Mouse (Mus musculus) CD4-positive, CD25-positive, alpha-beta regulatory T cell, adult 2 months (primary cell): Measurements from ENCODE around the gene Snrk.

Experiments used
- DNase-seq: peaks from one replicate; pipeline ENCODE4 v3.0.0-alpha.2; 2012; ENCODE audit warnings: low read depth, low spot score

Snrk gene

DNA sequence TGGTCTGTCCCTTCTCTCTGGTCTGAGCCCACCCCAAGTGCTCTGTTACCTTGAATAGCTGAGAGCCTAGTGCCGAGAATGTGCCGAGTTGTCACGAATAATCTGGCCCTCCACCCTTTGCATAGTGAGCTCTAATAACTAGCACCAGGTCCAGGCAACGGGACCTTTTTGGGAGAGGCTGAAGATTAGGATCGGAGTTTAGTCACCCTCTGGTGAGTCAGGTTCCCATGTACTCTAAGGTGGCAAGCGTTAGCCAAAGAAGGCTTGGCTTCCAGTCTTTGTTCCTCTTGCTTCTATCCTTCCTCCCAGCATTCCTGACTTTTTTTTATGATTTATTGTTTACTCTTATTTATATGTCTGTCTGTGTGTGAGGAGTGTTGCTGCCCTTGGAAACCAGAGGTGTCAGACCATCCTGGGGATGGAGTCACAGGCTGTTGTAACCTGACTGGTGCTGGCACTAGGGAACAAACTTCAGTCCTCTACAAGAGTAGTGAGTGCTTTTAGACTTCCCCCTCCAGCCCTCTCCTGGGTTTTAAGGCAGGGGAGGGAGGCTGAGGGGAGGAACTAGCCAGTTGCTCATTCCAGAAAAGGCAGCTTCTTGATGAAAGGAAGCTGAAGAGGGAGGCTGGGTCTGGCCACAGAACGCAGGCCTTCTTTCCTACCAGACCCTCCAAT is 9.2 kb upstream of the Snrk start:
- DNase-seq: no peak

DNA sequence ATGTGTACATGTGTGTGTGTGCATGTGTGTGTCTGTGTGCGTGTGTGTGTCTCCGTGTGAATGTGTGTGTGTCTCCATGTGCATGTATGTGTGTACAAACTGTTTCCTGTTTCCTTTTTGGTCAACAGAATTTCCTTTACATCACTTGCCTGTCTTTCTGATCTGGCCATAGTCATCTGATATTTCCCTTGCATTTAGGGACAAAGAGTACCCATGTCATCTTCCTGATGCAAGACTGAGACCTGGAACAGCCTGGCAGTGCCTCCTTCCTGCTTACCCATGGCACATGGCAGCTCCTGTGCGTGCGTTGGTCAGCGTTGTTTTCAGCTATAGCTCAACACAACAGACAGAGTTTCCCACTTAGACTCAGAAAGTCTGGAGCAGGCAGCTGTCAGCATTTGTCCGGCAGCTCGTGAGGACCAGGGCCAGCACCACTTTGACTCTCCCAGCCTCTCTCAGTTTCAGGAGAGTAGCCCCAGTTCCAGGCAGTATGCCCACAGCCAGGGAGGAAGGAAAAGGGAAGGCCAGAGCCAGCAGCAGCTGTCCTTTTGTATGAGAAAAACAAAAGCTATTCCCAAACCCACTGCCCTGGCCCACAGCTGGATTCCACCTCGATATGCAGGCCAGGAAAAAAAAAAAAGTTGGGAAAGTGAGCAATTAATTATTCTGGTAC is 7.4 kb upstream of the Snrk start:
- DNase-seq: no peak

DNA sequence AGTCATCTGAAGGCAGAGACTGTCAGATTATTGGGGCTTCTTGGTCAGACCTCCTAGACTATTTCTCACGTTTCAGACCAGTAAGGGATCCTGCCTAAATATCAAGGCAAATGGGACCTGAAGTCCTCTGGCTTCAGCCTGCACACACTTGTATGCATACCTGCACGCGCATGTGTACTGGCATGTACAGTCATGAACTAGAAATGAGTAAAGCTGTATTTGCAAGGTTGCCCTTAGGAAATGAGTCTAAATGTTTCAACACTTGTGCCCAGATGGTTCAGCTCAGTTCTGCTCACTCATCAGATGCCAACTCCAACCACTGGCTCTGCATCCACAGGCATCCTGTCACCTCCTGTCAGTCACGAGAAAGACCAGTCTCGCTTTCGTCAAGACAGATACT is 6.6 kb upstream of the Snrk start:
- no peak for DNase-seq

DNA sequence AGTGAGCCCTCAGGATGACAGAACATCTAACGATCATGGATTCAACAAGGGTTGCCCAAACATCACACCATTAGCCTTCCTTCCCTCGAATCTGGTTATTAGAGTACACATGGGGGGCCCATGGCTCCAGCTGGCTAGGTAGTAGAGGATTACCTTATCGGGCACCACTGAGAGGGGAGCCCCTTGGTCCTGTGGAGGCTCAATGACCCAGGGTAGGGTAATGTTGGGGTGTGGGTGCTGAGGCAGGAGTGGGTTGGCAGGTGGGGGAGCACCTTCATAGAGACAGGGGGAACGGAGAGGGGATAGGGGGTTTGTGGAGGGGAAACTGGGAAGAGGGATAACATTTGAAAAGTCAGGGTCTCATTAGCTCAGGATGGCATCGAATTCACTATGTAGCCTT is 6.1 kb upstream of the Snrk start:
- DNase-seq: no peak

DNA sequence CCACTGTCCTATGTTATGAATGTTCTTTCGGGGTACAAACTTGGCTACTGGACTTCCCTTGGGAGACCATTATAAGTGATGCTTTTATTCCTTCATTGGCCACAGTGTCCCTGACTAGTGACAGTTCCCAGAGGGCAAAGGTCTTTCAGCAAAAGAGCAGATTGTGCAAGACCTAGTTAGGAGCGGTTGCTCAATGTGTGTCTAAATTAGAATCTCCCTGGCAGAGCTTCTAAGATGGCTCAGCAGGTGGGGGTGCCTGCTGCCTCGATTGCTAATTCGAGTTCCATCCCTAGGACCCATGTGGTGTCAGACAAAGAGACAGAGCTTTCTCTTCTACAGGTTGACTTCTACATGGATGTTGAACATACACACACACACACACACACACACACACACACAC is 1.5 kb upstream of the Snrk start:
- DNase-seq: no peak

DNA sequence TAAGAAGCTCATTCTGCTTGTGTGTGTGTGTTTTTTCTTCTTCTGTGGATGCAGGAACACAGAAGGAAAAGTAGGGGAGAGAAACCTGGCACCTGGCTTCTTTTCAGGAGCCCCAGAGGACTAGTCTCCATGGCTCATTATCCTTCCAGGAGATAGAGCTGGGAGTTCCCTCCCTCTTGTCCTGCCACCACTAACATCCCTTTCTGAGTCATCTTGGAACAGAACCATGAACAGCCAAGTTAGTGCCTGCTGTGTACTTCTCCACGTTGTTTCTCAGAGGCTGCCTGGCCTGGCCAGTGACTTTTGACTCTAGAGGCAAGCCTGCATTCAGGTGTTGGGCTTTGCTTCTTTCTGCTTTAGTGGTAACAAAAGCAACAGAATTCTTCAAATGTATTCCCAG is 707 bp upstream of the Snrk start:
- no peak for DNase-seq

DNA sequence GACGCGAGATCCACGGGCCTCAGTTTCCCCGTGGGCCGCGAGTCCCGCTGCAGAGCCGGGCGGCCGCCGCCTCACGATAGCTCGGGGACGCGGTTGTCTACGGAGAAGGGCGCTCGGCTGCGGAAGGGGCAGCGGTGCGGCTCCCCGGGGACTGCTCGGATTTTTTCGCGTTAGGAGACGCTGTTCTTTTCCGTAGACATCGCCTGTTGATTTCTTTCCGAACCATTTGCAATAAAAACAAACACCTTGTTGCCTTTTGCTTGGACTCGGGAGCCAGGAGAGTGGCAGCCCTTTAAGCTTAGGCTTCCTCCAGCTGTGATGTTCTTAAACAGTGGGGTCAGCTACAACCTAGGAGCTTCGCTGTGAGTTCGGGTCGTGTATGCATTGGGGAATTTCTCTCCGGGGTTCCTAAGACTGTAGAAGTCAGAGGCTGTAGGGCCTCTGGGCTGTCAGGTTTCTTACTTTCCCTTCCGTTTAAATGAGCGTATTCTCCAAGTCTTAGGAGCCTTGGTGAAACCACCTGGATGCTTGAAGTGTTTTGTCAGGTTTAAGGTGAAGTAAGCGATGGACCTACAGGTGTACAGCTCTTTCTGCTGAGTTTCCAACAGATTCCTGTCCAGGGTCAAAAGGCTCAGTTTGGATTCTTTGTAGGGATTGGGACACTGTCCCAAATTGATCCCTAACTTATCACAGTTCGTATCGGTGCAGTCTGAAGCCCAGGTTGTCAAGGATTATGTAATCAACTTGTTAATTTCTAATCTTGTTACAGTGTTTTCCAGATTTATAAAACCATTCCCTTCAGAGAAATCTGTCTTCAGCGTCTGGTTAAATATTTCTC is 845 bp downstream of the Snrk start:
- no peak for DNase-seq

DNA sequence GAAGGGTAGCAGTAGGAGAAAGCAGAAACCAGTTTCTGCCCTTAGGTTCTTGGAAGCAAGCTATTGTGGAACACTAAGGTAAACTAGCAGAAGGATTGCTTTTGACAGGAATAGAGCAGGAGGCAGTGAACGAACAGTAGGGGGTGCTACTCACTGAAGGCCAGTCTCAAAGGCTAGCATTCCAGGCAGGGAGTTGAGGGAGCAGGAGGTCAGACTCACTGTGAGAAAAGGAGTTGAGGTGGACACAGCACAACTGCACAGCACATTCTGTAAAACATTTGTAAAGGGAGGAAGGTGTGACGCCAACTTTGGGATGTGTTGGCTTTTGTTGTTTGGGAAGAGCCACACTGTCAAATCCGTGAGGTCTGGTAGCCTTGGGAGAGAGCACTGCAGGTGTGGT is 3.0 kb downstream of the Snrk start:
- peak; percentile 67 for DNase-seq

DNA sequence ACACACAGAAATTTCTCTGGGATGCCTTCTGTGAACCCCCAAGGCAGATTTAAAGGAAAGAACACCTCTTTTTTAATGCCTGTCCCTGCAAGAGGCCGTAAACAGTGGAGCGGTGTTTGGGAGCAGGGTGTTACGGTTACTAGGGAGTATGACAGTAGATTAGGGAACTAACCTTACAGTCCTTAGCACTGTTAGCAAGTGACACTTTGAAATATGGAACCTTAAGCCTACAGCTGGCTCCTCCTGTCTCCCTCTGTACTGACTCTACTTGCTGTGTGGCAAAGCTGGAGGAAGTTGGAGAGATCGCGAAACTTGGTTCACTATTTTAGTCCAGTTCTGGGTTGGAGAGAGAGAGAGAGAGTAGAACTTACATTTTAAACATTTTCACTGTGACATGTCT is 5.0 kb downstream of the Snrk start:
- no peak for DNase-seq

DNA sequence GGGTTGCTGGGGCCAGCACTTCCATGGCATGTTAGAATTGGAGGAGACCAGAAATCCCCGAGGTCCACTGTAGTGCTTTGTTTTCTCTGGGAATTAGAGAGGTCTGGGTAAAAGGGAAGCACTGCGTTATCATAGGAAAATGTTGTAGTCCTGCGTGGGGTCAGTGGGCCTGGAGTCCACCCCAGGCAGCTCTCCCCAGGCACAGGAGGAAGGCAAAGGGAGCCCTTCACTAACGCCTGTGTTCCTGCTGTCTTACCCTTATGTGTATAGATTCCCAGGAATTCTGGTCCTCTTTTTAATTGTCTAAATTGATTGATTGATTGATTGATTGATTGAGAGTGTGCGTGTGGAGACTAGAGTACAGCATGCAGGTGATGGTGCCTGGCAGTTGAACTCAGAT is 6.1 kb downstream of the Snrk start:
- no peak for DNase-seq

DNA sequence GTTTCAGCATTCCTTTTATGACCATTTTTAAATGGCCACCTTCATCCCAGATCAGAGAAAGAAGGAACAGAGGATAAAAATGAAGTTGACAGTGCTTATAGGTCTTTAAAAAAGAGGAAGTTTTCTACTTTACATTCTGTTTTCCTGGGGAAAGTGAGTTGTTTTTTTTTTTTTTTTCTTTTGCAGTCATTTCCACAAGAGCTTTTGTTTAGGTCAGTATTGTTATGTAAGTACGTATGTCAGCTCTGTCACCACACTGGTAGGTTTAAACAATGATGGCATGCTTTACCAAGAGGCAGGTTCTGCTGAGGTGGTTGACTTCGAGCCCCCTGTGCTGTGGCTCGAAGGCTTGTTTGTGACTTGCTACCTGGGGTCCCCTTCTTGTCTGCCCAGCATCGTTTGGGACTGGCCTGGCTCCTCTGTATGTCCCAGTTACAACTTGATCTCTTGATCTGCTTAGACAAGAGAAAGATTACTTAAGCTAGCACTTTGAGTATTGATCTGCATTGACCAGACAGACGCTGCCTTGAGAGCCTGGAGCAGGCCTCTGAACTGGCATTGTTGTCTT is 8.7 kb downstream of the Snrk start:
- DNase-seq: no peak

DNA sequence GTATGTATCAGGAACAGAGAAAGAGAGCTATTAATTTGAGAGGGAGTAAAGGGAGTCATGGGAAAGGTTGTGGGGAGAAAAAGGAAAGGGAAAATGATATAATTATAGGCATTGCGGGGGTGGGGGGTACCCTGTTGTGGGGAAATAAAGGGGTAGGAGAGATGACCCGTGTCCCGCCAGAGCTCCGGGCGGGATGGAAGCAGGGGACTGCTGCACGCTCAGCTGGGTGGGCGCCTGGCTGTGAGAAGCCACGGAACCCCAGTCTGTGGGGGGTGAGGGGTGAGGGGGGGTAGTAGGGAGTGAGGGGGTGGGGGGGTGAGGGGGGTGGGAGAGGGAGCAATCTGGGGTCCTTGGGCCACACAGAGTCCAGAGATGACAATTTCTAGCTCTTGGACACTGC is 9.7 kb downstream of the Snrk start:
- DNase-seq: no peak

DNA sequence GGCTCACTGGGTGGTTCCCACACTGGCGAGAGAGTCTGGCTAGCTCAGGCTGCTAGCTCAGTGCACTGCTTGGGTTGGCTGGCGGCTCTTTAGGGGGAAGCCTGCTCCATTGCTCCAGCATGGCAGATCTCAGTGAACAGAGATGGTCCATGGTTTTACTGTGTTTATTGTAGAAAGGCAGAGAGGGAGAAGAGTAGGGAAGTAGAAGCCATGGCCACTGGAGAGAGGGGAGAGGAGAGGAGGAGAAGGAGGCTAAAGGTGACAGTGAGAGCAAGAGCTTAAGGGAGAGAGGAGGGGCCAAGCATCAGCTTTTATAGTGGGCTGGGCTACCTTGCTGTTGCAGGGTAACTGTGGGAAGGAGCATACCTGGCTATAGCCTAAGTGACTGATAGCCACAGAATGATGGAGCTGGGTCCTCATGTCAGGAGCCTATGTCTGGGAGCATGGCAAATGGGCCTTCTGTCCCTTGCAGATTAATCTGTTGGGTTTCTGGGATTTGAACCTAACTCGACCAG is 10.3 kb downstream of the Snrk start:
- no peak for DNase-seq

DNA sequence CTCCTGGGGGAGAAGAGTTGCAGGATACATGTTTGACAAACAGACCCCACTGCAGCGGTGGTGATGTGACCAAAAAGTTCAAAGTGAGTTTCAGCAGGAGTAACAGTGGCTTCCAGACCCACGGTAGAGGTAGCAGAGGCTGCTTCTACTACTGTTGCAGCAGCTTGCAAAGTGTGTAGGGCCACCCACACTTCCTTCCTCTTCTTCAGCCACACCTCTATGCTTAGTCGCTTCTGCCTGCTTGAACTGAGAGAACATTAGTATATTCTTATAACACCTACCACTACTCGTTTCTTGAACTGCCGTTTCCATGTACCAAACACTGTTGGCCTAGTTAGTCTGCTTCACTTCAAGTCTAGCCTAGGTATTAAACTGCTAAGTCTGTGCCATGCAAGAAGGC is 11.6 kb downstream of the Snrk start:
- peak; percentile 72 for DNase-seq

DNA sequence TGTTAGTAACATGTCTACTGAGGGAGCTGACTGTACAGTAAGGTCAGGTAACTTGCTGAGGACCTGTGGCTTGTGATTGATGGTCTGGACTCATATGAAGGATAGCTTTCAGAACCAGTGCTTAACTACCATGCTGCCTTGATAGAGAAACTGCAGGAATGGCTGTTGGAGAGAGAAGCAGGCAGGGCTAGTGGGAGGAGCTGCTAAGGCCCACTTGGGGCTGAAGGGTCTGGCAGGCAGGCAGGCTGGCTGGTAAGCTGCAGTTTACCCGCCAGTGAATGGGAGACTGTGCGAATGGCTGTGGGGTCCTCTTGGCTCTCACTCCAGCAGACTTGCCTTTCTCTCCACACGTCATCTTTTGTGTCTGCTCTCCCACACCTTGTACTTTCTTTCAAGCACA is 13.6 kb downstream of the Snrk start:
- DNase-seq: no peak

DNA sequence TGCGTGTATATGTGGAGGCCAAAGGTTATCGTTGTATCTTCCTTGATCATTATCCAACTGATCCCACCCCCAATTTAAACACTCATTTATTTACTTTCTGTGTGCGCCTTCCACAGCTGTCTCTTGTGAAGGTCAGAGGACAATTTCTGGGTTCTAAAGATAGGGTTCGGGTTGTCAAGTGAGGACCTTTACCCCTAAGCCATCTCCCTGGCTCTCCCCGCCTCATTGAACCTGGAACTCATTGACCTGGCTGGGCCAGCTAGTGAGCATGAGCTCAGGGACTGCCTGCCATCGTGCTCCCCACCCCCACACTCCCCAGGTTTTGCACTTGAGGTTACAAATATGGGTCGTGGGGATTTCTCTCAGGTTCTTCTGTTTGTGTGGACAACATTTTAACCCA is 15.1 kb downstream of the Snrk start:
- DNase-seq: no peak

DNA sequence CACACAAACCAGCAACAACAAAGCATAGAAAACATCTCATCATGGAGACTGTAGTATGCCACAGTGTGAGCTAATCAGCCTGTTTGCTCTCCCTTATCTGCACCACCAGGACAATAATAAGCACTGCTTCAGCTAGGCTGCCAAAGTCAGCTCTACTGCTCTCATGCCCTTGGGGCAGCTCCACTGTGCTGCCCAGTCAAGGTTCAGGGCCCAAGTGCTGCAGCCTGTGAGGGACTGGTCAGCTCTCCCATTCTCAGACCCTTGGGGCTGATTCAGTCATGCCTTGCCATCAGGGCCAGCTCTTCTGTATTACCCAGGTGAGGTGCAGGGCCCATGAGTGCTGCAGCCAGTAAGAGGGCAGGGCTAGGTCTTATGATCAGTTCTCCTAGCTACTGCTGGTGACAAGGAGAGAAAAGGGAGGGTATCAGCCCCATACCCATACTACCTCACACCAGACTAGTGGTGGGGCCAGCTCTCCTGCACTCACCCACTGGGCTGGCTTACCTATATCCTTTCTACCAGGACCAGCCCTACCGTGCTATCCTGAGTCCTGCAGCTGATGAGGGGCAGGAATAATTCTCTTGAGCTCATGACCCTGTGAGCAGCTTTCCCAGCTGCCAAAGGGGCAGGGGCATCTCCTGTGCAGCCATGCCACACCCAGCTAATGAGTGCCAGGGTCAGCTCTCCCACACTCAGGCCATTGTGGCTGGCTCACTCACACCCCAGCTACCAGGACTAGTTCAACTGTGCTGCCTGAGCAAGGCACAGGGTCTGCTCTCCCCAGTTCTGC is 18.2 kb downstream of the Snrk start:
- DNase-seq: no peak

DNA sequence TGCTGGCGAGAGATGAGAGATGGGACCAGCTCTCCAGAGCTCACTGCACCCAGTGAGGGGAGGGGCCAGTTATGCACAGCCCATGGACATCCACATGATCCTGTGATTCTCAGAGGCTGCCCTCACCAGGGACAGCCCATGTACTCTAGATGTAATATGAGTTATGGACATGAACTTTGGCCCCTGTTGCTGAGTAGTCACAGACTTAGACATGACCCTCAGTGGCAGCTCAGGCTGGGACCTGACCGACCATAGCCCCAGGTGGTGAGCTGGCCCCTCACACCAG is 18.8 kb downstream of the Snrk start:
- DNase-seq: no peak

DNA sequence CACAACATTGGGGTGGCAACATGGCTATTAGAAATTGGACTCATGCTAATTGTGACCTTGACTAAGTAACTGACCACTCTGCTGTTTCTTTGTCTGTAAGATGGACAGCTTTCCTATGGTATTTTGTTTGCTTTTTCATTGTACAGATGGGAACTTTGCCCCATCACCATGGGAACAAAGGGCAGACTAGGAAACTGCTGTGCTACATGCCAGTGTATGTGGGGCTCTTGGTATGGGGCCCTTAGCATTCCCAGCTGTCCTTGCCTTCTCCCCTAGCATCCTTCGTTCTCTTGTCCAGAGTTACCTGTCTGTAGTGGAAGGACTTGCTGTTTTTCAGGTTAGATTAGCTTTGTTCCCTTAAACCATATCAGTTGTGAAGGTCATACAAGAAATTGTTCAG is 20.9 kb downstream of the Snrk start:
- DNase-seq: no peak

DNA sequence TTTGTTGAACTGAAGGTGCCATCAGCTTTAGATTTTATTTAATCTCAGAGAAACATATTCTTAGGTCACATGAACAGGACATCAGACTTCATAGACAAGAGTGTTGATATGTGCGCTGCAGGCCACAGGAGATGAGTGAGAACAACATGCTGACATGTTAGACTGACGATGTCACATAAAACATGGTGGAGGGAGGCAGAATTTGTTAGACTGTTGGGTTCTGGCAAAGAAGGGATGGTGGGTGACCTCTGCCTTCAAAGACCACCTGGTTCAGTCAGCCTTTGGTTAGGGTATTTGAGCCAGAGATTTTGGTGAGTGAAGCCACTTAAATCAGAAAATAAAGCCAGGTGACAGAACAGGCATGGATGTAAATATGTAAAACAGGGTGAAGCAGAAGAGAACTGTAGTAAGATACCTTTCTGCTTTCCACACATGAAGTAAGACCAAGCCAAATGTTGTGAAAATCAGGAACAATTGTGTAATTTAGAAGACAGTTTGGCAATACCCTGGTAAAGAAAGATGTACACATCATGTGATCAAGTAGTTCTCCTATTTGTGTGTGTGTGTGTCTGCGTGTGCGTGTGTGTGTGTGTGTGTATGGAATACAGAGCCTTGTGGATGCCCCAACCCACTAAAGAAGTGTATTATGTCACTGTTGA is 21.4 kb downstream of the Snrk start:
- DNase-seq: no peak

DNA sequence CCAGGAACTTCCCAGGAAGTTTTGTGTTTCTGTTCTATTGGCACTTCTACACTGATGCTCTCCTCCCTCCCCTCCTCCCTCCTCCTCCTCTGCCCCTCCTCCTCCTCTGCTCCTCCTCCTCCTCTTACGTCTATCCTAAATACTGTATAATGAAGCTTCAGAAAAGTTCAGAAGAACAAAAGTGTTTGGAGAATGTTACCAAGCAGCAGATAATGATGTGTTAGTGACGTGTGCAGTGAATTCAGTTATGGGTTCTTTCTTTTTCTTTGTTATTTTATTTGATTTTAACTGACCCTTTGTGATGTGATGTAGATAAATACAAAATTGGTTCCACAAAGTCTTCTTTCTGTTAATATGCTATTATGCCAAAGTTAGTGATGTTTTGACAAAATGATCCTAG is 22.2 kb downstream of the Snrk start:
- DNase-seq: no peak
